Mouse (Mus musculus) gastrocnemius, adult 2 months (tissue): ENCODE data around the gene Gpr55. TPM values are rescaled to one million over a fixed set of nuclear protein-coding genes. Genes with fewer than 3 reads are reported as not detected.

Source experiments
- DNase-seq: peaks from one replicate; pipeline ENCODE4 v3.0.0; 2022
- H3K27ac ChIP-seq: fragments of 200-600 bp; 2 replicates; pipeline ENCODE4 v1.8.1; 2022; ENCODE audit warnings: mild to moderate bottlenecking
- H3K4me3 ChIP-seq: fragments of 200-600 bp; 2 replicates; pipeline ENCODE4 v1.8.1; 2022; ENCODE audit warnings: mild to moderate bottlenecking, moderate library complexity
- CTCF ChIP-seq: fragments of 200-600 bp; IDR thresholded peaks from 2 replicates; pipeline ENCODE4 v1.8.1; 2022; ENCODE audit warnings: antibody characterized with exemption, mild to moderate bottlenecking, moderate library complexity
- intact Hi-C: fragments of 180-260 bp; cut with DNase I; formaldehyde crosslinking; loops from one replicate; pipeline ENCODE4 v1.15.1; 2025
- total RNA-seq, 2 experiments: library from RNA; stranded (reverse); gene quantifications; 2 replicates each; pipeline ENCODE4 v1.2.3; 2021

Gene Gpr55
- total RNA-seq, 2 experiments from 2014 or later, result not detected

DNA sequence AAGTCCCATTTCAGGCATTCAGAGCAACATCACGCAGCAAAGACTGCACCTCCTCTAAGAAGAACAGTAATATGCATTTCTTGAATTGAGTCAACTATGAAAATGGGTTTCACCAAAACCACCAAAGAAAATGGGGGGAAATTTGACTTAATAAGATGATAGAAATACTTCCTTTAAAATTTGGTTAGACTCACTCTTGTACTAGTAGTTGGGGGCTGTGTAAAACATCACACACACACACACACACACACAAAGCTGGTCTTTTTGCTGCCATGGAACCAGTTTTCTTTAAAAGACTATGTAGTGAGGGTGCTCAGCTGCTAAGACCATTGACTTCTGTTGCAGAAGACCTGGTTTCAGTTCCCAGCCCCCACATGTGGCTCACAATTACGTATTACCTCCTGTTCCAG is 12.7 kb upstream of the Gpr55 start:
- H3K27ac ChIP-seq, result no peak overlapping the region
- intact Hi-C loops, result no loop called here

DNA sequence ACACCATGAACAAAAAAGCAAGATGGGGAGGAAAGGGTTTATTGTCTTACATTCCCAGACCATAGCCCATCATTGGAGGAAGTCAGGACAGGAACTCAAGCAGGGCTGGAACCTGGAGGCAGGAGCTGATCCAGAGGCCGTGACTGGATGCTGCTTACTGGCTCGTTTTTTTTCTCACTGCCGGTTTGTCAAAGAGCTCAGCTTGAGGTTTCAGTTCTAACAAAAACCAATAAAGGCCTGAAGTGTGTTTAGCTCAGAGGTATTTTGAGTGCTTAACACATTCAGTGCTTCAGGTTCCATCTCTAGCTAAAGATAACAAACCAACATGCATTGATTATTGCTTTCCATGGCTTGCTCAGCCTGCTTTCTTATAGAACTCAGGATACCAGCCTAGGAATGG is 11.5 kb upstream of the Gpr55 start:
- TF ChIP-seq CTCF, result no peak
- no peak overlapping the region for H3K27ac ChIP-seq
- intact Hi-C loops, result no loop called here
- DNase-seq, result no peak
- H3K4me3 ChIP-seq, result no peak overlapping the region

More for the DNA sequence above, 12.7 kb upstream of the Gpr55 start:
- no peak for DNase-seq
- H3K4me3 ChIP-seq, result no peak overlapping the region
- no peak for TF ChIP-seq CTCF

DNA sequence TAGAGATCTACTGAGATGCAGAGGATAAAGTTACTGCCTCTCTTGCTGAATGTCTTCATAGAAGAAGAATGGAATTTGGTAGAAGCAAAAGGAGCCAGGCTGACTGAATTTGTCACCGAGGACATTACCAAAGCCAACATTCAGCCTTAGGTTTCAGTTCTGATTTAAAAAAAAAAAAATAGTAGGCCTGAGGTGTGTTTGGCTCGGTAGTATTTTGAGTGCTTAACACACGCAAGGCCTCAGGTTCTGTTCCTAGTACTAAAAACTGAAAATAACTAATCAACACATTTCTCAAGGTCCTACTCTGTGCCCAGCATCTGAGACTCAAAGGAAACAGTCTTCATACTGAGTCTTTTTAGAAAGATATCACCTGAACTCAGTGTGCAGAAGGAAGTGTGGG is 10.3 kb upstream of the Gpr55 start:
- H3K4me3 ChIP-seq, result no peak overlapping the region
- DNase-seq, result no peak
- no peak overlapping the region for H3K27ac ChIP-seq
- intact Hi-C loops, result no loop called here
- TF ChIP-seq CTCF, result no peak

DNA sequence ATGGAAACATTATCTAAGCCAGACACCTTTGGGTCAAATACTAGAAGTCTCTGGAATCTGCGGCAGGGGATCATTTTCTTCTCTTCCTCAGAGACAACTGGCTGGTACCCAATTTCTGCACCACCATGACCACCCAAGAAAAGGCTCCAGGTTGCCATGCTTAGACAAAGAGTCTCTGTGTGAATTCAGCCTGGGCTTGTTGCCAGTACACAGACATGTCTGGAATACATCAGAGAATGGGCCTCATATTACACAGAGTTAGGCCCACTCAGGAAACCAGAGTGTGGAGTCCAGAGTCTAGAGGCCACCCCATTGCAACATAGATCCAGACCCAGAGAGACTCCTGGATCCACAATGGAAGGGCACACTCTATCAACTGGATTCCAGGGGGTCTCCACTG is 8.7 kb upstream of the Gpr55 start:
- TF ChIP-seq CTCF, result no peak
- DNase-seq, result no peak
- Histone ChIP-seq H3K27ac (no peak overlapping the region), H3K4me3 (no peak overlapping the region)
- intact Hi-C loops, result no loop called here

DNA sequence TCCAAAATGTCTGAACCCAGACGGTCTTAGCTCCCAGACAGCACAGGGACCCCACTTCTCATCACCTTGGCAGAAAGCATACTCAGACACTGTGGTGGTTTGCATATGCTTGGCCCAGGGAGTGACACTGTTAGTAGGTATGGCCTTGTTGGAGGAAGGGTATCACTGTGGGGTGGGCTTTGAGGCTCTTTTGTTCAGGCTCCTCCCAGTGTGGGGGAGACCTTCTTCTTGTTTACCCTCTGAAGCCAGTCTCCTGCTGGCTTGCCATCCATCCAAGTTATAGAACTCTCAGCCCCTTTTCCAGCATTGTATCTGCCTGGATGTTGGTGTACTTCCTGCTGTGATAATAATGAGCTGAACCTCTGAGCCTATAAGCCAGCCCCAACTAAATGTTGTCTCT is 8.3 kb upstream of the Gpr55 start:
- no peak for TF ChIP-seq CTCF
- intact Hi-C loops, result no loop called here
- no peak for DNase-seq
- H3K4me3 ChIP-seq, result no peak overlapping the region
- H3K27ac ChIP-seq, result no peak overlapping the region

DNA sequence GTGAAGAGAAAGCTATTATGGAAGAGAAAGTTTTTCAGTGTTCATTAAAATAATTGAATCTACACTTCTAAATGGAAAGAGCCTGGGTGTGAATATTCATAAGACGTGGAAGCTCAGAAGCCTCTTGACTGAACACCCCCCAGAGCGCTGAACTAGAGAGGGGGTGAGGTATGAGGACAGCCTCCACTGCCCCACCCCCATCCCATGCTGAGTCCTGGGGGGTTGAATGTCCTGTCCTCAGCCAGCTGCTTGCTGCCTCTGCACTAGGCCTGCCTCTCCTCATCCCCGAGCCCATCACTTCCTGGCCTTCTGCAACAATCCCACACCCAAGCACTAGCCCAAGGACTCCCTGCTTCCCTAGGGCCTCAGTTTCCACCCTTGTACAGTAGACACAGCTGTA is 5.0 kb upstream of the Gpr55 start:
- no peak for TF ChIP-seq CTCF
- H3K27ac ChIP-seq, result no peak overlapping the region
- no peak overlapping the region for H3K4me3 ChIP-seq
- intact Hi-C loops, result no loop called here
- DNase-seq, result no peak

DNA sequence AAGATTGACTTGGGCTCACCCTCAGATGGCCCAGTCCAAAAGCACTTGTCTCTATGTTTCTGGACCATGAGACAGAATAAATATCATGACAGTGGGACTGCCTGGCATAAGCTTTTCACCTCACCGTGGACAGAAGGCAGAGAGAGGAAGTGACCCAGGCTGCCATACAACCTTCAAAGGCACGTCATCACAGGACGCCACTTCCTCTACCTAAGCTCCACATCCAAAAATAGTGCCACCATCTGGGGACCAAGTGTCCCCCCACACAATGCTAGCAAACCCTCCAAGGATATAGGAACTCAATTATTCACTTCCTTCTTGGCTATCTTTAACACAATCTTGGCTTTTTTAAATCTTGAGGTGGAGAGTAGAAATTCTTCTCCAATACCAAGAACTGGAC is 1.3 kb upstream of the Gpr55 start:
- no peak for DNase-seq
- no peak overlapping the region for H3K4me3 ChIP-seq
- TF ChIP-seq CTCF, result no peak
- H3K27ac ChIP-seq, result no peak overlapping the region
- intact Hi-C loops, result no loop called here

DNA sequence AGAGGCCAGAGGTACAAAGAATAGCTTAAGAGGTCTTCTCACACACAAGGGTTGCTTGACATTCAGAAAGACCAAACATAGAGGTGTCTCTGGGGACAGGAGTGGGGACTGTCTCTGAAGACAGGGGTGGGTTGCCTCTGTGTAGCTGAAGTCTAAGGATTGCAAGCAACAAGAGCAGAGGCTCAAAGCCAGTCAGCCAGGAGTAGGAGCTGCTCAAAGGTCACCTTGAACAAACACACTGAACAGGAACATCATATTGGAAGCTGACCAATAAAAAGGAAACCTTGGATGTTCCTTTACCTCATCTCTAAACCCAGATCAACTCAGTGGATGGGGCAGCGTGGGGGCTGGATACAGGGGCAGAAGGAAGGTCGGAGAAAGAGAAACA is 924 bp downstream of the Gpr55 start:
- intact Hi-C loops, result no loop called here
- no peak overlapping the region for H3K4me3 ChIP-seq
- no peak overlapping the region for H3K27ac ChIP-seq

DNA sequence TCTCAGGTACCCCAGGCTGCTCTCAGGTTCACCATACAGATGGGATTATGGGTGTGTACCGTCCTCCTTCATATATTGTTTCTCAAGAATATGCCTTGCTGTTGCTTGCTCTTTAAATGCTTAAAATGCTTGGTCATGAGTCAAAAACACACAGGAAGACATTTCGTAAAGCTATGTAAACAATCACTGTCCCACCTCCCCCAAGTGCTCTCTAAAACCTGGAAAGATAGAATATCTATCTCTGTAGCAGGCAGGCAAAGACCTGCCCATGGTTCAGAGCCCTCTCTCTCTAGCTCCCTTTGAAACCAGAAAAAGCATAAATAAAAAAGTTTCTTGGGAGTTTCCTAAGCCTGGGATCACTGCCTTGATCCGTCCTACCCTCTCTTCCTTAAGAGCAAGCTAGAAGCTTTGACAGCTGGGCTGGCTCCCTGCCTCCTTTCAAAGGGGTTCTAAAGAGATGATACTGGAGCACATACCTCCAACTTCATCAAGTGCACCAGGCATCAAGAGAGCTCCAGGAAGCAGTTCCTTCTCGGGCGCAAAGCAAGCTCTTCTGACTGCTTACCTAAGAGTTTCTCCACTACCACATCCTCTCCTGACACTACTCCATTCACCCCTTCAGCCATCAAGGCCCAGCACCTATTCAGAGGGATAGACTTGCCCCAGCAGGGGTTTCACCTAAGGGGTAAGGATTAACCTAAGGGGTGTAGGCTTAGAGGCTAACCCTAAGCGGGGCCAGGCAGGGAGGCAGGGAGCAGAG is 1.5 kb downstream of the Gpr55 start:
- Histone ChIP-seq H3K4me3 (no peak overlapping the region), H3K27ac (no peak overlapping the region)
- no peak for TF ChIP-seq CTCF
- intact Hi-C loops, result no loop called here
- no peak for DNase-seq

More for the DNA sequence above, 924 bp downstream of the Gpr55 start:
- no peak for DNase-seq
- TF ChIP-seq CTCF, result no peak

DNA sequence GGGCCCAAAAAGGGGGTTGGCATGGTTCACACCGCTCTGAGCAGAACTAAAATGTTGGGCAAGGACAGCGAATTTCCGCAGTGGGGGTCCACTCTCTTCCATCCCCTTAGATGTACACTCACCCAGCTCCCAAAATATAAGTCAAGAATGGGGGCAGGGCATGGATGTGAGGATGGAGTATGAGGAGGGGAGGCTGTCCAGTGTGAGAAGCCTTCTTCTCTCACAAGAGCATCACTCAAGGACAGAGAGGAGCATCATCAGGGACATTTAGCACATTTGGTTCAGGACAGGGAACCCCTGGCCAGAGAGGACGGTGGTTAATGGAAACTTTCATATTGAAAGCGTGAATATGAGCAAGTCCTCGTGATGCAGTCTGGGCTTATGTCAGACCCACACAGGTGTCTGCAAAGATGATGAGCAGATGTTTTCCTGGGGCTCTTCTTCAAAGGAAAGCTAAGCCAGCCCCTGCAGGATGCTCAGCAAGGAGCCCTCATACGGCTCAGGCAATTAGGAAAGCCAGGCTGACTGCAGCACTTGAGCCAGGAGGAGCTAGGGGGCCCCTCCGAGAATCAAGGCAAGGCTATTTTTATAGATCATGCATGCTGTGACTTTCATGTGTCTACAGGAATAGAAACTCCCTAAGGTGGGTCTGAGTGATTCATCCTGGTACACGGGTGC is 2.7 kb downstream of the Gpr55 start:
- TF ChIP-seq CTCF, result no peak
- Histone ChIP-seq H3K4me3 (no peak overlapping the region), H3K27ac (no peak overlapping the region)
- intact Hi-C loops, result no loop called here
- no peak for DNase-seq

DNA sequence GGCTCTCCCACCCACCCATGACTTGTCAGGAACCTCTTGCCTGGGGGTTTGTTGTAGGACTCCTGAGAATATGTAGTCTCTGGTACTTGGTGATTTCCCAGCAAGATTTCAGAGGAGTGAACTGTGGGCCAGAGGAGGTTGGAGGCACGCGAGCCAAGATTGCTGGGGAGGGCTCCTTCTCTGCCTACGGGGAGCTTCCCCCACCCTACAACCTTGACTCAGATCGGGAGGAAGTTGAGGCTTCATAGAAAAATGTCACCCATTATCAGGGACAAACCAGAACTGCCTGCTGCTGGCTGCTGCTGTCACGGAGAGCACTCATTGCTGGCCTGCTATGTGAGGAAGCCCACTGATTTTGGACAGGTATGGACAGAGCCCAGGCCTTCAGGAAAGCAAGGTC is 3.5 kb downstream of the Gpr55 start:
- TF ChIP-seq CTCF, result no peak
- intact Hi-C loops, result no loop called here
- DNase-seq, result no peak
- no peak overlapping the region for H3K4me3 ChIP-seq
- no peak overlapping the region for H3K27ac ChIP-seq

DNA sequence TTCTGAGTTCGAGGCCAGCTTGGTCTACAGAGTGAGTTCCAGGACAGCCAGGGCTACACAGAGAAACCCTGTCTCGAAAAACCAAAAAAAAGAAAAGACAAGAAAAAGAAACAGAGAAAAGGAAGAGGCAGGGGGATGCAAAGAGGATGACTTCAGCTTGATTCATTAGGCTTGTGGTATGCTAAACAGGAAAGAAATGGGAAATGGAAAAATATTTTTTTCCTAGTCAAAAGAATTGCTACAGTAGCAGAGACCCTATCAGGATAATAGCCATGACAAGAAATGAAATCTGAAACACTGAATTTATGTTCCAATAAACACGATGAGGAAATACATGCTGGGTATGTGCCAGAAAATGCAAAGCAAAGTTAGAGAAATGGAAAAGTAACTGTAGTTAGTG is 5.7 kb downstream of the Gpr55 start:
- intact Hi-C loops, result no loop called here
- H3K4me3 ChIP-seq, result no peak overlapping the region
- no peak overlapping the region for H3K27ac ChIP-seq
- no peak for TF ChIP-seq CTCF
- no peak for DNase-seq

DNA sequence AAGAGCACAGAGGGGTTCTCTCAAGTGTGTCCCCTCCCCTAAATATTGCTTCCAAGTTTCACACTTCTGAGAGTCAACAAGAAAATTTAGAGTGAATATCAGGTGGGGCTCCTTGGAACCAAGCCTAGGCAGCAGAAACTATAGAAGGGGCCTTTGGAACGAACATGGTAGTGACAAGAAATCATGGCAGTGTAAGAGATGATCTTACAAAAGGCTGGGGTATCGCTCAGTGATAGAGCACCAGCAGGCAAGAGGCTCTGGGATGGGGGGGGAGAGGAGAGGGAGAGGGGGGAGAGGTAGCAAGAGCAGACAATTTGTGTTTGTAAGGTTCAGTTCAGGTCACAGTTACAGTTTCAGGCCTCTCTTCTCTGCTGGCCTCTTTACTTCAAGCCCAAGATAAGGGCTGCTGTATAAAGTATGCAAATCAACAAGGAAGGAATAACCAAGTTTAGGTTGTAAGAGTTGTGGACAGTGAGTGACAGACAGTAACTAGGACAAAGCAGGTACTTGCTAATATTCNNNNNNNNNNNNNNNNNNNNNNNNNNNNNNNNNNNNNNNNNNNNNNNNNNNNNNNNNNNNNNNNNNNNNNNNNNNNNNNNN is 11.6 kb downstream of the Gpr55 start:
- H3K27ac ChIP-seq, result no peak overlapping the region
- no peak for TF ChIP-seq CTCF
- no peak overlapping the region for H3K4me3 ChIP-seq
- DNase-seq, result no peak
- intact Hi-C loops, result no loop called here
